Mouse (Mus musculus): Measurements from ENCODE around the gene Sult4a1.
A peak's percentile ranks its signal among the peaks of the same experiment; 100 is the strongest.

Gene Sult4a1

DNA sequence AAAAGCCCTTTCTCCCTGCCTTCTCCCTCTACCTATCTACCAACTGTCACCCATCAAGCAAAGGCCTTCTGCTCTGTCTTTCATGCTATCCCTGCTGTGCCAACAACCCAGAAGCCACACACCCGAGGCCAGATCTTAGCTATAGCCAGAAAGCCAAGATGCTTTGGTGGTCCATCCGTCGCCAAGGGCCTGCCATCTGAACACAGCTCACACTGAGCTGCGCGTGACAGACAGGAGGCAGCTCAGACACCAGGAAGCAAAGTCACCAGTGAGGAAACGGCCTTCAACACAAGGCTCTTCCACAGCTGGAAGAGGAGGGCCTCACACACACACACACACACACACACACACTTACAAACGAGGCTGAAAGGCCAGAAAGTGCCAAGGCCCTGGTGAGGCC, 10.6 kb downstream of the Sult4a1 start:
- no peak for DNase-seq

- no peak for DNase-seq
Measured at GRCm38 (mm10) chr15:84086775-84087174, 18.8 kb downstream of the Sult4a1 start.

- DNase-seq: peak; percentile 63
Measured at GRCm38 (mm10) chr15:84086364-84086763, 19.2 kb downstream of the Sult4a1 start.

- no peak for DNase-seq
Measured at GRCm38 (mm10) chr15:84080069-84080468, 25.5 kb downstream of the Sult4a1 start.

- DNase-seq: no peak
Measured at GRCm38 (mm10) chr15:84079519-84079918, 26.0 kb downstream of the Sult4a1 start.

GRCm38 (mm10) chr15:84078667-84079066, 26.9 kb downstream of the Sult4a1 start:
- DNase-seq: no peak

GRCm38 (mm10) chr15:84077151-84077550, 28.4 kb downstream of the Sult4a1 start:
- DNase-seq: no peak

GRCm38 (mm10) chr15:84074705-84075185, 30.8 kb downstream of the Sult4a1 start:
- peak; percentile 68 for DNase-seq

- peak; percentile 76 for DNase-seq
Measured at GRCm38 (mm10) chr15:84073911-84074704, 31.4 kb downstream of the Sult4a1 start.

GRCm38 (mm10) chr15:84073058-84073457, 32.5 kb downstream of the Sult4a1 start:
- DNase-seq: no peak

DNA sequence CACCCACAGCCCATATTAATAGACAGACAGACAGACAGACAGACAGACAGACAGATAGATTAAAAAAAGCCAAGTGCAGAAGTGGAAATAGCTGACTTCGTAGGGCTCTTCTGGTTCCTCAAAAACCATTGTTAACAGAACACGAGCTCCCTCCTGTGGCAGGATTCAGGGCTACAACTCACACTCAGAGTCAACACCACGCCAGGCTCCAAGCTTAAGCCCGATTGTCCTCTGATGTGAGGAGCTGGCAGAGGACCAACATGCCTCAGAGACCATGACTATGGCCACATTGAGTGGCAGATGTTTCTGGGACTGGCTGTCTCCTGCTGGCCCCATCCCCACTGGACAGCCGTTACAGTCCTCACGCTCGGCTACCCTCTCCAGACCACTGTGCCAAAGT, 33.3 kb downstream of the Sult4a1 start:
- peak; percentile 80 for DNase-seq

DNA sequence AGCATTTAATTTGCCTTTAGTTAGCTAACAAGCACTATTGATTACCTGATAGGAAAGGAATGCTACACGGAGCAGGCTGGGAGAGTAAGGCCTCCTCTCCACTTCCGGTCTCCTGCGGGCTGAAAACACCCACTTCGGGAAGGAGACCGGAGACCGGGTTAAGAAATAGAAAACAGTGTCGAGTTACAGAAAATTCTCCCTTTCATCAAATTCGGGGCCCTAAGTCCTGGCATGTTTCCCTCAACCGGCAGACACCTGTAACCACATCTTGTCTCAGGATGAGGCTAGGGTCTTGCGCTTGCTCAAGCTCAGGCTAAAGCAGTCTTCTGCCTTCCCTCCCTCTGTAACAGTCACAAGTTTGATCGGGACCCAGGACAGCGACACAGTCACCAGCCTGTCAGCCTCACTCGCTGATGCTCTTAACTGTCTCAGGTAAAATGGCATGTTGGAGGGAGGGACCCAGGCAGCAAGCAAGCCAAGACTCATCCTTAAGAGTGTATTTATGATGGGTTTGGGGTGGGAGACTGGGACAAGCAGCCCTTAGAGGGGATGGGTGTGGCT, 35.4 kb downstream of the Sult4a1 start:
- peak; percentile 44 for DNase-seq

DNA sequence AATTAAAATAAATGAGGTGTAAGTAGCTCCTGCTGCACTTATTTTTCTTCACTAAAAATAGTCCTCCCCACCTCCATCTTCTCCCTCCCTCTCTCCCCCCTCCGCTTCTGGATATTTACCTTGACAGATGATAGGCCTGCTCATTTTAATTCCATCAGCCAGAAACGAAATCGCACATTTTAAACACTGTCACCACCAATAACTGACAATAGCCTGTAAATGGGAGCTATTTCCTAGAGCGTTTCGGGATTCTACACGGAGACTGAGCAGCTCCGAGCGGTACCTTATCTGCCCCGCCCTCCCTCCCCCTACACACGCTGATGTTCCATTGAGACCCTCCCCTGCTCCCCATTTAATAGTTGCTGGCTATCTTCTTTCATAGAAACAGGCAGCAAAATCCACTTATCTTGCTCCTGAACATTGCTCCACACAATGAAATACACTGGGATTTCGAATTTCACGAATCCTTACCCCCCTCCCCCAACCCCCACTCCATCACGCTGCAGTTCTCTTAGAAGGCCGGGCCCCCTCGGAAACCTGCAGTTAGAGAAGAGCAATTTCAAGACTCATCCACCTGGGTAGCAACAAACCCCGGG, 36.0 kb downstream of the Sult4a1 start:
- no peak for DNase-seq

DNA sequence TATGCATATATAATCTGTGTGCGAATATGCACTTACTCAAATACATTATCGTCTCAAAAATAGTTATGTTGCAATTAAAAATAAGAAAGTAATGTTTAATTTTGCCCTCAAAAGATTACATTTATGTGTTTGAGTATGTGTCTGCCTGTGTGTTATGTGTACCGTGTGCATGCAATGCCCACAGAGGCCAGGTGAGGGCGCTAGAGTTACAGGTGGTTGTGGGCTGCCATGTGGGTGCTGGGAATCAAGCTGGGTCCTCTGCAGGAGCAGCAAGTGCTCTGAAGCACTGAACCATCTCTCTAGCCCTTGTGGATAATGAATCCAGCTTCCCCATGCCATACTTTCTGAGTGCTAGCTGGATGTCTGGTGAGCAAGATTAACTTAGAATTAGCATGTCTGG, 39.9 kb downstream of the Sult4a1 start:
- no peak for DNase-seq

- DNase-seq: peak; percentile 73
Measured at GRCm38 (mm10) chr15:84065140-84065539, 40.4 kb downstream of the Sult4a1 start, which contains the start of gene Efcab6. Gene Efcab6 (minus strand): TSS chr15:84065379.

DNA sequence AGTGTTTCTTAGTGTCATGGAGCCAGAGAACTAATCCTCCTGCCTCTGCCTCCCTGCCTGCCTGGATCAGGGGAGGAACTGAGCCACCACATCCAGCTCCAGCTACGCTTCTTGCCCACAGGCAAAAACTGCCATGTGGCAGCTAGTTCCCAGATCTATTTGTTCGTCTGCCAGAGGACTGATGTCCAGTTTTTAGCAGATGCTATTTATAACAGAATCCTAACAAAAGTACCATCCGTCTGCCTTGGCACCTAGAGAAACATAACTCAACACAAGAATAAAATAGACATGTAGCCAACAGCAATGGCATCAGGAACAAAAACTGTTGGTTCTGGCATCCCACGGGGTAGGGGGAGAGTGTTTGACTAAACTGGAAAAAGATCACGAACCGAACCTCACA, 46.7 kb downstream of the Sult4a1 start:
- DNase-seq: no peak

GRCm38 (mm10) chr15:84056083-84056482, 49.5 kb downstream of the Sult4a1 start:
- DNase-seq: no peak

- peak; percentile 84 for DNase-seq
Measured at GRCm38 (mm10) chr15:84053859-84054258, 51.7 kb downstream of the Sult4a1 start.

DNA sequence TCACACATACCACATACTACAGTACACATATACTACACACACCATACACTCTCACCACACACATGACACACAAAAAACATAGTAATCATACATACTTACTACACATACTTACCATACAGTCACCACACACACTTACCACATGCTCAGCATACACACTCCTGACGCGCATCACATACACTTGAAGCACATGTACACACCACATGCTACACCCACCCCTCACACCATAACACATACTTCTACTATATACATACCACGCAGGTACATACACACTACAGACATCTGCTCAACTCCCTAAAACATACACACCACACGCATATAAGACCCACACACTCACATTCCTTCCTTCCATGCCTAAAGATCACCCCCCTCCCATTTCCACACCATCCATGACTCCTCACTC, 52.3 kb downstream of the Sult4a1 start:
- DNase-seq: no peak

GRCm38 (mm10) chr15:84052390-84052789, 53.2 kb downstream of the Sult4a1 start:
- no peak for DNase-seq

GRCm38 (mm10) chr15:84049570-84049969, 56.0 kb downstream of the Sult4a1 start:
- DNase-seq: no peak

DNA sequence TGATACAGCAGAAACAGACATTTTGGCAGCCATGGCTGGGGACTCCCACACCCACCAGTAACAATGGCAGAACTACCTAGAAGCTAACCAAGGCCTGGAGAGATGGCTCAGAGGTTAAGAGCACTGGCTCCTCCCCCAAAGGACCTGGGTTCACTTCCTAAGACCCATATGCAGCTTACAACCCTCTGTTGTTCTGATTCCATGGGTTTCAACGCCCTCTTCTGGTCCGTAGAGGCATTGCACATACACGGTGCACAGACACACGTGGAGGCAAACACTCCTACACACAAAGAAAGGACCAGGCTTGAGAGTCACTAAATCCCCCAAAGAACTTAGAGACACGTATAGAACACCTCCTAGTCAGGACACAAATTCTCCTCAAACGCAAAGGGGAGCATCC, 60.0 kb downstream of the Sult4a1 start:
- DNase-seq: no peak

DNA sequence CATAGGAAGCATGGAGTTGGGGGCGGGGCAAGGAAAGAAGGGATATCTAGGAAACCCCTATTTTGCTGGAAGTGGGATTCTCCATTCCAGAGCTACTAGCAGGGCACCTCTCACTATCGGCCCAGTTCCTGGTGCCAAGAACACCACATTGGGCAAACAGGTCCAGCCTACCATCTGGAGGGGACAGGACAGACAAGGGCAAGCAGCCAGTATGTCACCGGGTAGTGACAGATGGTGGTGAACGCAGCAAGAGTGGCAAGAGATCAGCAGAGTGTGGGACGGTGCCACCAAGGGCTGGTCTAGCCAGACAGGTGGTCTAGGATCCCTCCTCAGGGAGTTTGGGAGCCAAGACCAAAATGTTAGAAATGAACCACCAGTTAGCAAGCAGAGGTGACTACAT, 68.5 kb downstream of the Sult4a1 start:
- no peak for DNase-seq
